Mouse (Mus musculus) common myeloid progenitor, adult 5-6 weeks (primary cell): Measurements from ENCODE around the gene Slamf8. TPM values are rescaled to one million over a fixed set of nuclear protein-coding genes. Genes with fewer than 3 reads are reported as not detected.

Experiments used
- ATAC-seq: replicated peaks from 2 replicates; pipeline ENCODE4 v1.8.0; 2016; ENCODE audit warnings: low read depth, mild to moderate bottlenecking, moderate TSS enrichment, inconsistent platforms; ENCODE audit not compliant: poor library complexity, severe bottlenecking
- total RNA-seq: library from RNA; stranded (forward); fragments of 200-1000, 187-1606 nt; gene quantifications from 2 replicates; pipeline ENCODE4 v1.2.3, GENCODE M21; 2017

Slamf8 gene
- total RNA-seq, 1 experiment from 2014 or later, result not detected

DNA sequence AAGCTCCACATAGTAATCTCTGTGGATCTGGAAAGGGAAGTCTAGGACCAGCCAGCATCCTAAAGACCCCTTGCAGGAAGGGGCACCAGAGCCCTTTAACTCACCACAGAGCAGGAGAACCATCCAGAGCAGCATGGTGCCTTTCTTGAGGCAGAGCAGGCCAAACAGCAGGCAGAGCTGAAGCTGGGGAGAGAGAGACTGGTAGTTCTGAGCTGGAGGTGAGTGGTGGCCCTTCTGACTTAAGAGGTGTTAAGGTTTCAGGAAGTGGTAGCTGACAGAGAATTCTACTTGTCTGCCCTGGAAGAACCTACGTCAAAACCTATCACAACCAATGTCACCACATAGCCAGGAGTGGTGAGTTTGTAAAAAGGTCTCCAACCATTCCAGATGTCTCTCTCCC is 12.0 kb upstream of the Slamf8 start, which contains the start of gene Fcrl6:
Gene Fcrl6 (minus strand): TSS at position 226 of the 400 bp plus-strand sequence.
- no peak for ATAC-seq

DNA sequence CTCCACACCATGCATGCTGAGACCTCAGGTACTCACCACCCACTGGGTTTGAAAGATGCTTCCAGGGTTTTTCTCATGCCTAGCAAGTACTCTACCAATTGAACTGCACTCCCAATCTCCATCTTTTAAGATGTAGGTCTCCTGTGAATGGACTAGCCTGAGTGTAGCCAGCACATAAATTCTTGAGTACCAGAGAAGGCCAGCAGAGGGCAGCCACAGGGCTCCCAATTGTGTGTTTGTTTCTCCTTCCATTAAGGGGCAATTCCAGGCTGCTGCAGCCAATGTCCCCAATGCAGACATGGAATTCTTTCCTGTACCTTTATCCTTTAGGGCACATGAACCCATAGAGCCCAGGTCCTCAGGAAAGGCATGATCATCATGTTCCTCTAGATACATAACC is 4.1 kb upstream of the Slamf8 start:
- peak; percentile 71 for ATAC-seq

DNA sequence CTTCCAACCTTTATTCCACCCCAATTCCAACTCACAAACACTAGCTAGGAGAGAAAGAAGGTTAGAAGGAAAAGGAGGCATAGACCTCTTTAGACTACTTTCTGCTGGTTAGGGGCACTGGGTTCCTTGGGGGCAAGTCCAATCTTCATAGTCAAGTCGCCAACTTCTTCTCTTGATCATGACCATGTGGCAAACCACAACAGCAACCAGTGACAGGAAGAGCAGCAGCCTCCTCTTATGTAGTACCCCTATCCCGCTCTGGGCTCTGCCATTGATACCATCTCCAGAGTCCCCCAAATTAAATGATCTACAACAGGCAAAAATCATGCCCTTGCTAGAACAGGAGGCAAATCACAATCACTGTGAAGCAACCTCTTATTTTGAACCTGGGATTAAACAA is 3.6 kb upstream of the Slamf8 start:
- peak; percentile 59 for ATAC-seq

DNA sequence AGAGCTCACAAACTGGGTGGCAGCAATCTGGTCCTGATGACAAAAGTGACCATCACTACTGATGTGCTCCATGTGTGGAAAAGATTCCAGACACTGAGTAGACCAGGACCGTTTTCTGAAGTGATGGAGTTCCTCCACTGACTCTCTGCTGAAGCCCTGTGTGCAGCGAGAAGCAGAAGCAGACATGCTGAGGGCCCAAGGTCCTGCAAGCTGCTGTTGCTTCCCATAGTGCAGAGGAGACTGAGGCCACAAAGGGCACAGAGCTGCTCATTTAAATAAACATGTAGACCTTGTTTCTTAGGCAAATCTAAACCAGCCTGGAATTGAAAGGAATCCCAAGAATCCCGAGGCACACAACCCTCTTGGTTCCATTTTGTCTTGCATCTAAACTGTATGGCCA is 3.0 kb upstream of the Slamf8 start:
- ATAC-seq, result no peak

DNA sequence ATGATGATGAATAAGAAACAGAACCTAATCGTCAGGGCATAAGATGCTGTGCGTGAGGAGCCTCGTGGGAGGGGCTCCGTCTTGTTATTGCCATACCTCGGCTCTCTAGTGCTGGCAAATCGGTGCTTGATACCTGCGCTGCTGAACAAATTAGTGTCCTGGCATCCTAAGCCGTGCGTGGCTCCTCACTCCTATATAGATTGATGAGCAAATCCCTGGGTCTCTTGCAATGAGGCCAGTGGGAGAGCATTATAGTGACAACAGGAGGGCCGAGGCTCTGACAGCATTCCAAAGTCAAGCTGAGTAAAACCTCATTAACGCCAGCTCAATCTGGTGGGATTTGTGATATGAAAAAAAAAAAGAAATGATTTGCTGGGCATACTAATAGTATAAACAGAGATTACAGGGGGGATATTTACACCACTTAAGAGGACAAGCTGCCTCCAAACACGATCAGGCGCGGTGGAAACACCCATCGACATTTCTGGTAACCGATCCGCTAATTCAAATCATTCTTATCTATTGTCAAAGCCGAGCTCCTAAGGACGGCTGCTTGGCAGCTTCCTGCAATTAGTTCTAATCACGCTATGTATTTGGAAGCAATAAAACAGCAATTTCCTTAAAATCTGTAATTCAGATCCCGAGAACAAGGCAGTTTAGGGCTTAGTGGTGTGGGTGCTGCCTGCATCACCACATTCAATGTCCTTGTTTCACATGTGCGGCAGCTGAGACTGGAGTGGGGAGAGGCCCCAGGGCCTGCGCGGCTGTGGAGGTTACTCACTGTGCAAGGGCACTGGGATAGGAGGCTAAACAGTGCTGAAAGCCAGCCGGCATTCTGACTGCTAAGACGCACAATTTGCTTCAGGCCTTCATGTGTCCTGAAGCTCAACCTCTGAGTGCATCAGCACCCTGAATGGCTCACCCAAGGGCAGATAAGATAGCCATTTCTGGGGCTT is 4.5 kb downstream of the Slamf8 start:
- no peak for ATAC-seq

DNA sequence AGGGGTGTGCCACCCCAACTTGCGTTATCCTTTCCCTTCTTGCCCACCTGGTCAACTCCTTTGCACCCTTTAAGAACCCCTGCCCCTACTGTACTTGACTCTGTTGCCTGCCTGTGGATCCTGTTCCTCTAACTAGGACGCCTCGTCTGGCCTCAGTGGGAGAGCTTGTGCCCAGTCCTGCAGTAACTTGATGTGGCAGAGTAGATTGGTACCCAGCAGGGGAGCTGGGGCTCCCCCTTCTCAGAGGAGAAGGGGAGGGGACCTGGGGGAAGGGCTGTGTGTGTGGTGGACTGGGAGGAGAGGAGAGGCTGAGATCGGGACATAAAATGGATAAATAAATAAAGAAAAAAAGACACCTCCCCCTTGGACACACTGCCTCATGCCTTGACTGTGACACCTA is 5.3 kb downstream of the Slamf8 start:
- no peak for ATAC-seq

DNA sequence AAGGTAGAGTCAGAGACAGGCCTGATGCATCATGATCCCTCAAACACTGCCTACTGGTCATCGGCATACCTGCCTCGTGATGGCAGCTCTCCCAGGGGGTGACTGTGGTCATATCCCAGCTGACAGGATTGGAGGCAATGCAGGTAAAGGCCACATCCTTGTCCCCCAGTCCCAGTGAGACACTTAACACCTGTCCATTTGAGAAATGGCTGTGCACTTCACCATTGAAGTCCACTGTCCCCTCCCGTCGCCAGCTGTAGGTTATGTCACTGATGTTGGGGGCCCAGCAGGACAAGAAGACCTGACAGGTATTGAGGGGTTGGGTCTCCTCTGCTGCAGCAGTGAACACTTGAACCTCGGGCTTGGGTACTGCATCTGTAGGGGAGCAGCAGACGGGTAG is 6.1 kb downstream of the Slamf8 start:
- no peak for ATAC-seq

DNA sequence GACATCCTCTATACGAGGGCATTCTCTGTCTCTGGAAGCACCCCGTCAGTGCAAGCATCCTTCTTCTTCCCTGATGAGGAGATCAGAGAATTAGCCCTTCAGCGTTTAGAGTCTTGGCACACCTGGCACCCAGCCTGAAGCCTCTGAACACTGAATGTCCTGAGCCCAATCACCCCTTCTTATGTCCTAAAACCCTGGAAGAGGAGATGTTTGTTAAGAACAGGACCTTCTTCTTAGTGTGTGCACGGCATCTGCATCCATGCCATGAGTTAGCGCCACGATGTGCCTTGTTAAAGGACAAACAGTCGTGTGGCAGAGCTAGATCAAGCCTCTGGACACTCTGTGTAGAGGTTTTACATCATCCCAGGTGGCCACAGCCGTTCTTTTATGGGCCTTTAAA is 7.9 kb downstream of the Slamf8 start:
- ATAC-seq, result no peak

DNA sequence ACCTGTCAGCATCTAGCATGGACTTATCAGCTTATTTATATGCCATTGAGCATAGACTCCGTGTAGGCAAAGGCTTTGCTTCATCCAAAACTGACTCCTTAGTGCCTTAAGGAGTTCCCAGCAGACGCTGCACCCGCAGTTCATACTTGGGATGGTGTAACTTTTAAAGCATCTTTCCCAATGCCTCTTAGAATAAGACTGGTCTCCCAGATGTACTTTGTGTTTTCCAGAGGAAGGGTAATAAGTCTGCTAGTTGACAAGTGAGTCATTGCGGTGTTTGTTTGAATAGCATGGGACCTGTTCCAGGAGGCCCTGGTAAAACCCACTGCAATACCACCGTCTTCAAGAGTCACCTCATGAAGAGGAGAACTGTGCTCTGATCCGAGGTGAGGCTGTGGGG is 10.3 kb downstream of the Slamf8 start:
- ATAC-seq, result no peak

DNA sequence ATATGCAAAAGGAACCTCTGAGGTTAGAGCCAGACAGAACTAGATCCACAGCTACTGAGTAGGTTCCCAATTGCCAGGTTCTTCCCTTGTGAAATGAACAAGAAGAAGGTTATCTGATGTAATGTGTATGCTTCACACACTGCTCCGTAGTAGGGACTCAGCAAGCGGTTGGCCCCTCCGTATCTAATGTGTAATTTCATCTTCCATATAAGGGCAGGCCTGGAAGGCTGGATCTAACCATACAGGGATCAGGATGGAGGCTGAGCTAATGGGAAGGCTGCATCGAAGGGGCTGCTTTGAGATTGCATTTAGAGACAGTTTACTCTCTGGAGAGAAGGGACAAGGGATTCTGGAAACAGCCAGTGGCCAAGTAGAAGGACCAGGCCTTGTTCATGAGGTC is 22.6 kb downstream of the Slamf8 start:
- ATAC-seq, result no peak

DNA sequence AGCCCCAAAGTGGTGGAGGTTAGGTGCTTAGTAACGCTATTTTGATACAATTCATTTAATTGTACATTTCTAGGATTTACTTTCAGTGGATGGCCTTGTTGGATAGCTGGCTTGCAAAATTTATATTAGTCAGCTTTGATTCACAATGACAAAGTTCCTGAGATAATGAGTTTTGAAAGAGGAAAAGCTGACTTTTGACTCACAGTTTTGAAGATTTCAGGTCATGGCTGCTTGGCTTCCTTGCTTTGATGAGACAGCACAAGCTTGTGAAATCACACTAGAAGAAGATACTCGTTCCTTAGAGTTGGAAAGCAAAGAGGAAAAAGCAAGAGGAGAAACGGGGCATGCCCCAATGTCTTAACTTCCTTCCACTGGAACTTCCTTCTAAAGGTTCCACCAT is 24.2 kb downstream of the Slamf8 start:
- ATAC-seq, result no peak

DNA sequence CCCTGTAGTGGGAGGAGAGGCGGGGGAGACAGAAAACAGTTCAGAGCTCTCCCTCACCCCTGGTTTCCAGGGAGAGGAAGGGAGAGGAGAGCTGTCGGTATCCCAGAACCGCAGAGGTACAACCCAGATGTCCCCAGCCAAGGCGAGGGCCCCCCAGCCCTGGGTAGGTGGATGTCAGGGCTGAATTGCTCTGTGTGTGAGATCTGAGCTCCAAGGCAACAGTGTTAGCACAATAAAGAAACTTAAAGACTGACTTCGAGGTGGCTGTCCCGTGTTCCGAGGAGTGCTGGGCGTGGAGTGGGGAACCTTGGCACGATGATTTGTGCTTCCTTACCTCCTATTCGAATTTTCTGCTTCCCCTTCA is 26.9 kb downstream of the Slamf8 start:
- peak; percentile 16; the same call in 1 of the 2 replicates for ATAC-seq

DNA sequence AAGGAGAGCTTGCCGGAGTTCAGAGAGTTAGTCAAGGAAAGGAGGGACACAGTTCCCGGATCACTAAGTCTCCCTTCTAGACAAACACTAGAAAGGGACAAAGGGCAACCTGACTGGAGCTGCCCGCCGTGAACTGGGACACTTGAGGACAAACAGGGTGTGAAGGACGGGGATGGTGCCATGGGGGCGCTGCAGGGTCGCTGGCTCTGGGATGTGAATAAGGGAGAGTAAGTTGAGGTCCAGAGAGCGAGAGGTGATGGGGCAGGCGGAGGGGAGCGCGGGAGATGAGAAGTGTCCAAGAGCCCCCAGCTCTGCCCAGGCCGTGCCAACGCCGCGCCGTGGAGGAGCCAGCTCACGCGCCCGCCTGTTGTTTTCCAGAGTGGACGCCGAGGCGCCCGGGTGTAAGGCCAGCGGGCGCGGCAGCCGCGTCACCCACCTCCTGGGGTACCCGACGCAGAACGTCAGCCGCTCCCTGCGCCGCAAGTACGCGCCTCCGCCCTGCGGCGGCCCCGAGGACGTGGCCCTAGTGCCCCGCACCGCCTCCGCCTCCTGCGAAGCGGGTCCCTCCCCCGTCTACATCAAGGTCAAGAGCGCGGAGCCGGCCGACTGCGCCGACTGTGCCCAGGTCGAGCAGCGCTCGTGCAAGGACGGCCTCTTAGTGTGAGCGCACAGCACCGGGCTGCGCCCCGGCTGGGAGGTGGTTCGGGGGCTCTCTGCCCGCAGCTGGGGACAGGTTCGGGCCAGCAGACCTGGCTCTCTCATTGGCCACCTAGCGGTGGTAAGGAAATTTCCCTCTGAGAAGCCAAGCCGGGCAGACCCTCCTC is 27.5 kb downstream of the Slamf8 start:
- ATAC-seq, result peak; percentile 80

DNA sequence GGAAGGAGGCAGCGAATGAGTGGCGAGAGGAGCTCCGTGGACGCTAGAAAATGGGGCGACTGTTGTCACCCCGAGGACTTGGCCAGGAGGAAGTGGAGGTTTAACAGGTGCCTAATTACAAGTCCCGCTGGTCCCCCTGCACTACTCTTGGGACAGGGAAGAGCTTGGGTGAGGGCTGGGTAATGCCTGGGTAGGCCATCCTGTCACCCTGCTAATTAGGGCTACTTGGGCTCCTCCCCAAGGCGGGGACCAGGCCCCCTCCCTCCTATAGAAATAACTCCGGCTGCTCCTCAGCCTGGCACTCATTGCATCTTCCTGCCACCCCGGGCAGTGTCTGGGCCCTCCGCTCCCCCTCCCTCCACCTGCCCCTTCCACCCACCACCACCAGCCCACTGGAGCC is 34.7 kb downstream of the Slamf8 start, which contains the start of gene Vsig8:
Gene Vsig8 (plus strand): TSS at position 301 of the 400 bp plus-strand sequence.
- ATAC-seq, result no peak

DNA sequence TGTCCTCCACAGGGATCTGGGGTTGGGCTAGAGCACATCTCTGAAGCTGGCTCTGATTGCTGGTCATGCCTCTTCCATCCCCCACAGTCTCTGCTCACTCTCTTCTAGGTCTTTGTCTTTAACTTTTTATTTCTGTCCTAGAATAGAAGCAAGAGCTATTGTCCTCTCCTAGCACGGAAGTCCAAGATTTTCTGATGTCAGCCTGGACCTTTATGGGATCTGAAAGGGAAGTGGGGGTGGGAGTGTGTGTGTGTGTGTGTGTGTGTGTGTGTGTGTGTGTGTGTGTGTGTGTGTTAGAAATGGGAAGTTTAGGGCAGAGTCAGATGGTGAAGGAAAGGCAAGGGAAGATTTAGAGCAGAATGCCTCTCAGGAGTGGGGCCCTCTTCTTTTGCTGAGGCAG is 37.7 kb downstream of the Slamf8 start:
- ATAC-seq, result no peak

DNA sequence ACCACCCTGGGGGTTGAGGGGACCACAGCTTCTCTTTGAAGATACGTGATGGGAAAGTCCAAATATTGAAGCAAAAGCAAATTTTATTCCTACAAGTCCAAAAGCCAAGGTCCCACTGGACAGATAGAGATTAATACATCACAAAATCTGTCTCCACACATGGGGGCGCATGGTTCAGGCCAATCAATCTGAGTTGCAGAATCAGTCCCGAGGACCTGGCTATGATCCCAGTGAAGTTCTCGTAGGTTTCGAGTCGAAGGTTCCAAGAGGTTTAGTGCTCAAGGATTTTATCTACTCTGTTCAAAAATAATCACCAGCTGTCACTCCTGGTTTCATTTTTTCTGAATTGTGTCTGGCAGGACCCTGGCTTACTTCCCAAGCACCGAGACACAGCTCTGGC is 39.4 kb downstream of the Slamf8 start:
- ATAC-seq, result no peak

DNA sequence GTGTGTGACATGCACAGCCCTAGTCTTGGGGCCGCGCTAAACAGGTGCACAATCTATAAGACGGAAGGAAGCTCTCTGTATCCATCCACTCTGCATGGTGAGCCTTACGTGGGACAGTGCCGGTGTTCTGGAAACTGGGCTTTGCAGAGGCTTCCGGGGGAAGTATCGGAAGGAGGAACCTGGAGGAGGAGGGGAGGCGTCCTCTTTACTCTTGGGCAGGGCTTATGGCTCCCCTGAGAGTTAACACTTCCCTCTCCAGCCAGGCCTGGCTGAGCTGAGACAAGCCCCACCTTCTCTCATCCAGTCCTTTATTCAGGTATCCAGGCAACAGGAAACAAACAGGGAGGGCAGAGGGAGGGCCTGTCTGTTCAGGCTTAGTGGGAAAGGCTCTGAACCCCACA is 39.8 kb downstream of the Slamf8 start:
- ATAC-seq, result peak; percentile 83

DNA sequence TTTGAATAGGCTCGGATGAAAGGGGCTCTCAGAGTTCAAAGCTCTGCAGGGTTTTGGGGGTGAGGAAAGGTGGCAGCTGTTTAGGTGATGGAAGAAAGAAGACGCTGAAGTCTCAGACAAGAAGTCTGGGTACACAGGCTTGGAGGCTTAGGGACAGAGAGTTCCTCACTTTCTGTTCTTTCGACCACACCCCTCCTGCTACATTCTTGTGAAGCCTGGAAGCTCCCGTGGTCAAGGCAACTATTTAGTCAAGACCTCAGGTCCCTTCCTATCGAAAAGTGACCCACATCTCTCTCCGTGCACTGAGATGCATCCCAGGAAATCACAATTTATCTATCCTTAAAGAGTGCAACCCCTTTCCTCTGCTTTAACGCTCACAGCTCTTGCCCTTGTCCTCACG is 40.7 kb downstream of the Slamf8 start:
- ATAC-seq, result no peak

DNA sequence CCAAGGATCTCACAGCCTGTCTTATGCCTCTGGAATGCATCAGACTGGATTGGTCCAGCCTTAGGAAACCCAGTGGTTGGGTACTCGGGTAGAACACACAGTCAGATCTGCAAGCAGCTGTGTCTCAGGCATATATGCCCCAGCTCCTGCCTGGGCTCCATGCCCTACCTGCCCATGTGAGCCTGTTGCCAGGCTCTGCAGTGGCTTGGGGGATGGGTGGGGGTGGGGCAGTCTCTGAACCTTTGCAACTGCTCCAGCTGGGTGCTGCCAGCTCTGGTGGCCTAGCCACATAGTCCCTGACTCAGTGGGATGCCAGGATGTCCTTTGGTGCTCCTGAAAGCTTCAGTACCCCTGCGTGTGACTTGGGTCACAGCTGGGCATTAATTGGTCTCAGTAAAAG is 41.1 kb downstream of the Slamf8 start:
- ATAC-seq, result no peak

DNA sequence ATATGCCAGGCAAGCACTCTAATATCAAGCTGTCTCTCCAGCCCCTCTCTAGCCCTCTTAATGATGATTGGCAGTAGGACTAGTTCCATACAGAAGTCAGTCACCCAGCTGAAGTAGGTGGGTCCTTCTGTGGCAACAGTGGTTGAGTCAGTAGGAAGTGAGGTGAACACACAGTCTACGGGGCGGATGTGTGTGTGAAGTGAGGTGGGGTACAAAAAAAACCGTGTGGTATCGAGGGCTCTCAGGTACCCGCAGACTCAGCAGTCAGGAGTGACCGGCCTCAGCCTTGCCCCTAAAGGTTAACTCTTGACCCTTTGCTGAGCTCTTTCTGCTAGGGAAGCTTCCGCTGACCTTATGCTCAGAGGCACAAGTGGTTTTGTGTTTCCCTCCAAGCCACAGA is 41.9 kb downstream of the Slamf8 start:
- ATAC-seq, result peak; percentile 75

DNA sequence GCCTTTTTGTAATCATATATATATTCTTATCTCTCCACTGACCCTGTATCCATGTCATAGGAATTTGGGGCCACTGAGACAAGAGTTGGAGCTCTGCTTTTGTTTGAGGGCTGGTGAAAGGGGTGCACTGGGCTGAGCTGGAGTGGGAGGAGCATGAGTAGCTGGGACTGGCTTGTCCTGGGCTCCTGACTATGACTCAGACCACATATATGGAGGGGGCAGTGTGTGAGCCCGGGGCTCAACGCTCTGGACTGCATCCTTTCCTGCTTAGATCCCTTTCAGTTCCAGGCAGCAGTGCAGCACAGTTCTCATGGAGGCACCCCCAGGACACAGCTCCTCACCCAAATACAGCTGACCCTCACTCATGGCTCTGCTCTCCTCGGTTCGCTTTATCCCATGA is 44.3 kb downstream of the Slamf8 start:
- no peak for ATAC-seq
